Mouse (Mus musculus): ENCODE results near the gene Gm7173. TPM values are rescaled to one million over a fixed set of nuclear protein-coding genes. Genes with fewer than 3 reads are reported as not detected.
A peak's percentile ranks its signal among the peaks of the same experiment; 100 is the strongest.

The Gm7173 gene
- total RNA-seq (2021), result 1 to 10 TPM in 1 of 2 experiments, under 1 TPM in 1; 0.67 to 1.4 TPM

DNA sequence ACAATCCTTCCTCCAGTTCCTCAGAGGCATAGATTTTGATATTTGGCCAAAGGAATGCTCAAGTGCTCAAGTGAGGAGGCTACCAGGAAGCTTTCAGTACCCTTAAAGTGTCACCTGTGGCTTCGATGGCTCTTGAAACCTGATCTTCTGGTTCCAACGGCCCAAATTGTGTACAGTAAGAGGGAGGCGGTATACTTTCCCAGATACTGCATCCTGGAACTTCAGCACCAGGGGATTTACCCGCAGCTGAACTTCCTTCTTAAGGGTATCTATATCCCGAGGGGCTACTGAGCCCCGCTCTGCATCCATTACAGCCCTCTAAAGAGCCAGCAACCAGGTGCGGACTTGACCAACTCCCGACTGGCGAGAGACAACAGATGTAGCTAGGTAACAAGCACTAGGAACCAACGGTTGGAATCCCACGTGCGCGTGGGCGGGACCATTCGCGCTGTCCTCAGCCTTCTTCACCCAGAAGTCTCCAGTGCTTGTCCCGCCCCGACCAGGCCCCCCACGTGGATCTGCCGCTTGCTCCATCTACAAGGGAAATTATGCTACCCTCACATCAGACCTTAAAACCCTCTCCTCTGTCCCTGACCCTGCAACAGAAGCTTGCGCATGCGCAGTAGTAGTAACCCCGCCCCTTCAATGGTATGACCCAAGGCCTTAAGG, at the start of gene Gm7173:
Gene Gm7173, minus strand, starts transcription at position 309 of the 669 bp plus-strand sequence.
- DNase-seq (ENCODE audit: low spot score in 2 of 2), result peak; percentile 18 to 22
- intact Hi-C loops (cut with DNase I), result no loop called here

DNA sequence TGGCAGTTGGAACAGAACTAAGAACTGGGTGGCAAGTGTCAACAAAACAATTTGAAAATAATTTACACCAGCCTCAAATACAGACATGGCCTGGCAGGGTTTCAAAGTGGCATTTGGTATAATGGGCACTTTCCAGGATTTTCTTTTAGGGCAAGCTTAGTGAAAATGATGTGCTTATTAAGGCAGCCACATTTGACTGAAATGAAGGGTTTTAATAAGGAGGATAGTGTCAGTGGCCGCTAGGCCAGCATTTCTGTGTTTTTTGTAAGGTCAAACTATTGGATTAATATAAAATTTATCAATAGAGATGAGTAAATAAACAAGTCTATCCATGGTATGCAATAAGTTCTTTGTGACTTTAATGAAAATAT, 546 bp upstream of the Gm7173 start:
- DNase-seq (ENCODE audit: low spot score in 2 of 2), result no peak
- intact Hi-C loops (cut with DNase I), result no loop called here

- intact Hi-C loops (cut with DNase I), result no loop called here
- no peak for DNase-seq (ENCODE audit: low spot score in 2 of 2)
Measured at GRCm38 (mm10) chrX:79316790-79317189, 200.3 kb downstream of the Gm7173 start.

Other genes starting within 250 kb of the Gm7173 start
- gene Mageb16, start 154.2 kb upstream of the Gm7173 start, total RNA-seq (2021), result 1 to 10 TPM in 1 of 2 experiments, under 1 TPM in 1; 0.84 to 1.0 TPM